Mouse (Mus musculus) megakaryocyte, embryonic 14.5 days (primary cell): ENCODE results near the gene Slc7a4.

Source experiments
- FLI1 ChIP-seq: IDR thresholded peaks from 2 replicates; pipeline ENCODE4 v1.6.1; 2012; ENCODE audit warnings: low read length, inconsistent platforms, mixed read lengths
- GATA1 ChIP-seq: IDR thresholded peaks from 3 replicates; pipeline ENCODE4 v1.6.1; 2012; ENCODE audit warnings: mixed read lengths, low read length, inconsistent platforms, borderline replicate concordance

DNA sequence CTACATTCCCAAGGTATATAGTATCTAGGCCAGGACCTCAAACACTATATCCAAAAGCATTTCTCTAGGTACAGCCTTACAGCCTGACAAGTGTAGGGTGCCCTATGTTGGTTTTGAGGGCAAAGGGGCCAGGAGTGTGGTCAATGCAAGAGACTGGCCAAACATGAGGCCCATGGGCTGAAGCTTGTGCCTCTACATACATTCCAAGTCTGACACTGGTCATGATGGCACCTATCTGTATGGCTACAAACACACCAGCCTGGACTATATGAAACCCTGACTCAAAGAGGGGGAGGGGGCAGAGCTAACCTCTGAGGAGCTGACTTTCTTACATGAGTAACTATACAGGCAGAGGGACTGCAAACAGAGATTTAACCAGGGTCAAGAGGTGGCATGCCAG is 55.4 kb downstream of the Slc7a4 start:
- TF ChIP-seq GATA1 (no peak), FLI1 (no peak)
